Mouse (Mus musculus) testis, adult 2 months (tissue): ENCODE data around the gene 4933406M09Rik. TPM values are rescaled to one million over a fixed set of nuclear protein-coding genes. Genes with fewer than 3 reads are reported as not detected.
A peak's percentile ranks its signal among the peaks of the same experiment; 100 is the strongest.

Source experiments
- H3K27ac ChIP-seq: fragments of 200-500 bp; 2 replicates; pipeline ENCODE4 v1.5.1; 2012; ENCODE audit warnings: low read depth, low read length; ENCODE audit not compliant: control insufficient read depth, insufficient read depth
- H3K27me3 ChIP-seq: fragments of 200-500 bp; 2 replicates; pipeline ENCODE4 v1.6.1; 2012; ENCODE audit warnings: mild to moderate bottlenecking, low read length, moderate library complexity; ENCODE audit not compliant: control insufficient read depth, insufficient read depth
- H3K36me3 ChIP-seq: fragments of 200-500 bp; 2 replicates; pipeline ENCODE4 v1.6.1; 2012; ENCODE audit warnings: mild to moderate bottlenecking, low read length; ENCODE audit not compliant: control insufficient read depth, insufficient read depth
- H3K4me1 ChIP-seq: fragments of 200-500 bp; 2 replicates; pipeline ENCODE4 v1.6.1; 2012; ENCODE audit warnings: low read length; ENCODE audit not compliant: control insufficient read depth, insufficient read depth
- H3K4me3 ChIP-seq: fragments of 200-500 bp; 2 replicates; pipeline ENCODE4 v1.5.1; 2012; ENCODE audit warnings: low read depth, mild to moderate bottlenecking, low read length, moderate library complexity, mixed read lengths; ENCODE audit not compliant: control insufficient read depth
- CTCF ChIP-seq: fragments of 200-500 bp; IDR thresholded peaks from 2 replicates; pipeline ENCODE4 v1.5.1; 2012; ENCODE audit warnings: low read depth, mild to moderate bottlenecking, inconsistent platforms, low read length, moderate library complexity; ENCODE audit not compliant: control insufficient read depth, insufficient read depth, insufficient replicate concordance
- POLR2A ChIP-seq: fragments of 200-500 bp; IDR thresholded peaks from 2 replicates; pipeline ENCODE4 v1.6.1; 2012; ENCODE audit warnings: low read depth, mild to moderate bottlenecking, inconsistent platforms, low read length, moderate library complexity; ENCODE audit not compliant: control insufficient read depth
- polyA plus RNA-seq: library from polyadenylated mRNA; depleted of rRNA; stranded (reverse); fragments of >200 nt; gene quantifications from 2 replicates; pipeline ENCODE4 v1.2.3, GENCODE M21; 2012

The 4933406M09Rik gene
- polyA plus RNA-seq, 1 experiment, result 57.0 TPM

- Histone ChIP-seq H3K27me3 (no peaks in the 10 kb centered on the region), H3K27ac (no peak overlapping the region), H3K4me1 (peaks cover 14% of the 10 kb centered on the region), H3K36me3 (no peaks in the 10 kb centered on the region), H3K4me3 (no peak overlapping the region)
- no peak for TF ChIP-seq CTCF
- no peak for TF ChIP-seq POLR2A
Observed at GRCm38 (mm10) chr1:134342781-134343310, 42.9 kb upstream of the 4933406M09Rik start.

- Histone ChIP-seq H3K4me3 (no peak overlapping the region), H3K36me3 (no peaks in the 10 kb centered on the region), H3K27ac (no peak overlapping the region), H3K27me3 (no peaks in the 10 kb centered on the region), H3K4me1 (peaks cover 14% of the 10 kb centered on the region)
- TF ChIP-seq CTCF (no peak), POLR2A (no peak)
Observed at GRCm38 (mm10) chr1:134343567-134343966, 42.2 kb upstream of the 4933406M09Rik start.

GRCm38 (mm10) chr1:134344005-134344950 is 41.5 kb upstream of the 4933406M09Rik start:
- TF ChIP-seq CTCF (no peak), POLR2A (peak; percentile 68; the same call in 1 of the 2 replicates)
- H3K27ac ChIP-seq, result peak overlapping the region; percentile 77
- no peaks in the 10 kb centered on the region for H3K27me3 ChIP-seq

GRCm38 (mm10) chr1:134345075-134345474 is 40.7 kb upstream of the 4933406M09Rik start:
- TF ChIP-seq CTCF (no peak), POLR2A (no peak)
- Histone ChIP-seq H3K27ac (no peak overlapping the region; the same call in 1 of the 2 replicates), H3K27me3 (no peaks in the 10 kb centered on the region), H3K4me1 (peaks cover 14% of the 10 kb centered on the region), H3K4me3 (peak overlapping the region; percentile 82; the same call in 1 of the 2 replicates), H3K36me3 (0 out of 2 replicates have a peak, but pooled peaks cover 1% of the 10 kb centered on the region)

More at GRCm38 (mm10) chr1:134344005-134344950, 41.5 kb upstream of the 4933406M09Rik start:
- peaks cover 14% of the 10 kb centered on the region for H3K4me1 ChIP-seq
- no peaks in the 10 kb centered on the region for H3K36me3 ChIP-seq
- H3K4me3 ChIP-seq, result peak overlapping the region; percentile 82

GRCm38 (mm10) chr1:134347791-134348190 is 37.9 kb upstream of the 4933406M09Rik start:
- H3K27me3 ChIP-seq, result no peaks in the 10 kb centered on the region
- H3K27ac ChIP-seq, result no peak overlapping the region
- peaks cover 14% of the 10 kb centered on the region for H3K4me1 ChIP-seq
- no peak for TF ChIP-seq POLR2A
- TF ChIP-seq CTCF, result no peak
- no peak overlapping the region for H3K4me3 ChIP-seq
- 0 out of 2 replicates have a peak, but pooled peaks cover 1% of the 10 kb centered on the region for H3K36me3 ChIP-seq

GRCm38 (mm10) chr1:134353326-134353725 is 32.4 kb upstream of the 4933406M09Rik start:
- Histone ChIP-seq H3K36me3 (peaks cover 5% of the 10 kb centered on the region), H3K4me3 (no peak overlapping the region), H3K27me3 (no peaks in the 10 kb centered on the region), H3K4me1 (no peaks in the 10 kb centered on the region), H3K27ac (no peak overlapping the region)
- TF ChIP-seq CTCF, result no peak
- no peak for TF ChIP-seq POLR2A

- Histone ChIP-seq H3K36me3 (peaks cover 3% of the 10 kb centered on the region), H3K4me3 (no peak overlapping the region), H3K4me1 (peaks cover 5% of the 10 kb centered on the region), H3K27me3 (no peaks in the 10 kb centered on the region), H3K27ac (no peak overlapping the region)
- no peak for TF ChIP-seq CTCF
- TF ChIP-seq POLR2A, result no peak
Observed at GRCm38 (mm10) chr1:134357461-134357860, 28.3 kb upstream of the 4933406M09Rik start.
